Mouse (Mus musculus): Measurements from ENCODE around the gene Fndc1.

Gene Fndc1

DNA sequence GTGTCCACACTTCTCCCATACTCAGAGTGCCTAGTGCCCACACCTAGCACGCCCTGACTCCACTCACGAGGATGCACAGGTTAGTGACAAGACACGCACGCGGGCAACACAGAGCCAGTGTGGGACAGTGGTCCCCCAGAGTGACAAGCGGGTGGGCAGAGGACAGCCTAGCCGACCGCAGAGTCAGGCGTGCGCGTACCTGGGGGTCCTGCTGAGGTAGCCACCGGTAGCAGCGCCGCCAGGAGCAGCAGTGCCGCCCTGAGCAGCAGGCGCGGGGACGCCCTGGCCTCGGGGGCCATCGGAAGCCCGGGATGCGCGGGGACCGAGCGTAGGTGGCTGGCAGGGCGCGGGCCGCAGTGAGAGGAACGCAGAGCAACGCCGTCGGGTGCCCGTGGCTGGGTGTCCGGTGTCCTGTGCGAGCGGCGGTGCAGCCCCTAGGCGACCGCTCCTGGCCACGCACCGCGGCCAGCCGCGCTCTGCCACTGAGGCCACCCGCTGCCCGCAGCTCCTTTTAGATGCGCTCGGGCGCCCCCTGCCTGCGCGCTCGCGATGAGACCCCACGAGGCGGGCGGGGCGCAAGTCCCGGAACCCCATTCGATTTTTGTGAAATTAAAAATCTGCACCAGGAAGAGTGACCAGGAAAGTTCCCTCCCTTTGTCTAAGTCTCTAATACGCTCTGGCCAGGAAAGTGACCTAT, at the start of gene Fndc1:
Gene Fndc1, minus strand, starts transcription at position 484 of the 697 bp plus-strand sequence.
- DNase-seq (ENCODE audit: low spot score): no peak

DNA sequence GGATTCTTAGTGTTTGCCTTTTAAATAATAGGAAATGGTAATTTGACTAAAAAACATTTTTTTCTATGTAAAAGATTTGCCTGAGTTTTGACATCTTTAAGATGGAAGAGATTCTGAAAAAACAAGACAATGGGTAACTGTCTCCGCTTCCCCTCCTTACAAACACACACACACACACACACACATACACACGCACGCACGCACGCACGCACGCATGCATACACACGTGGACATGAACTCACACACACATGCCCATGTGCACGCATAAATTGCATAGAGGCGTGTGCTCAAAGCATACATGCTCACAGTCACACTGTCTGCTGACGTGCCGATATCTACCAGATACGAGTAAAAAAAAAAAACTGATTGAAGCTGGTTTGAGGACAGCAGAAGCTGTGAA, 49.4 kb upstream of the Fndc1 start:
- DNase-seq (ENCODE audit: low spot score): no peak

DNA sequence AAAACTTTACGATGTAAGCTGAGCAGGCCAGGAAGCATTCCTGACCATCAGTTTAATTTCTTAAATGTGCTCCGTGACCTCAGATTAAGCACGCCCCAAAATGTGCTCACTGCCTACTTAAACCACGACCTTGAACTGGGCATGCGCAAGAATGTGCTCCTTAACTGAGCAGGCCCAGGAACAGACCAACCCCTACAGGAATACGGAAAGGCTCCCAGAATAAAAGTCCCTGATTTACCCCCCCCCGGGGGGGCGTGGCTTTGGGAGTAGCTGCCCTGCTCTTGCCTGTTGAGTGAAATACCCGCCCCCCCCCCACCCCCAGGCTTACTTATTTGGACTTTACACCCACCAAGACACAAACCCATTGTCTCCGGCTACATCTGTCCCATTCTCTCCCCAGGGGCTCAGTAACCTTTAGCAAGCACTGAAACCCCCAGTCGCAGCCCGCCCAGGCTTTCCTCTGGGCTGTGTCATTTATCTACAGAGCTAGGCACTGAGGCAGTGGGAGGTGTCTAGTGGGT, 48.9 kb upstream of the Fndc1 start:
- no peak for DNase-seq (ENCODE audit: low spot score)

DNA sequence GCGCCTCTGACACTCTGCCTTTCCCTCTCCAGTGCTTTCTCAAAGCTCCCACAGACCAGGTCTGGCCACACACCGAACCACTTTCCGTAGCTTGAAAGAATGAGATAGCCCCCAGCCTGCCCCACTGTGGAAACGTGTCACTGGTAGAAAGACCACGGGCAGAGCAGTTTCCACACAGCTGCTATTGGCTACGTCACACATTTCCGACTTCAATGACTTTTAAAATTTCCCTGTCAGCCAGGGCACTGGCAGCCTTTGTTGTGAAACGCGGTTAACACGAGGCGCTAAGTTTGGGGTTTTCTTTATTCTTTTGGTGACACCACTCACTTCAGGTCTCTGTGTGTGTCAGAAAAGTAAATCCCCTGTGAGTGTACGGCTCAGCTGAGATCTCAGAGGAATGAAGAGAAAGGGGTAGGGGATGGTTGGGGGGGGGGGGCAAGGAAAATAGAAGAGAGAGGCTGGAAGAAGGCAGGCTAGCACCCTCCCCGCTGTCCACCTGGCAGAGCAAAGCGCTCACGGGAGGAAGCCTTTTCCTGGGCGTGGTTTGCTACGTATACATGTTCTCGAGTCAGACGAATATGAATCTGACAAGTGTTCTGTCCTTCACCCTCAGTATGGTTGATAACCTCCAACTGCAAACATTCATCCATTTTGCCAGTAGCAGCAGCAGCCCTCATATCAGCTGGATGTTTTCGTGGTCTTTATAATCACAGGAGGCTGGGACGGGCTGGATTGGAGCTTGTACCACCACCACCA, 47.9 kb upstream of the Fndc1 start:
- DNase-seq (ENCODE audit: low spot score): no peak

DNA sequence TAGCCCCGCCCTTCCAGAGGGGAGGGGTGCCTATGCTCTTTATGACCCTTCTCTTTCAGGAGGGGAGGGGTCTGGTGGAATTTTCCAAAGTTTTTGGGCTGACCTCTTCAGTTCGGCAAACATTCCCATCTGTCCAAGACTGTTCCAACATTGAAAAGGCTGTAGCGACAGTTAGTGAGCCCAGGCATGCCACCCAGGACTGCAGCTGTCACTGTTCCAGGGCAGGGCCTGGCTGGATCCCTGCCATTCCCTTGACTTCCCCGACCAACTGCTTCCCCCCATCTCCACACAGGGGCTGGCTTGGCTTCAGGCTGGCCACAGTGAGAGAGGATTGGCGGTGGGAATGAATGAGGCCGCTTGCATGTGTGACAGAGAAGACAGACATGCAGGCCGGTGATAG, 46.3 kb upstream of the Fndc1 start:
- DNase-seq (ENCODE audit: low spot score): no peak

DNA sequence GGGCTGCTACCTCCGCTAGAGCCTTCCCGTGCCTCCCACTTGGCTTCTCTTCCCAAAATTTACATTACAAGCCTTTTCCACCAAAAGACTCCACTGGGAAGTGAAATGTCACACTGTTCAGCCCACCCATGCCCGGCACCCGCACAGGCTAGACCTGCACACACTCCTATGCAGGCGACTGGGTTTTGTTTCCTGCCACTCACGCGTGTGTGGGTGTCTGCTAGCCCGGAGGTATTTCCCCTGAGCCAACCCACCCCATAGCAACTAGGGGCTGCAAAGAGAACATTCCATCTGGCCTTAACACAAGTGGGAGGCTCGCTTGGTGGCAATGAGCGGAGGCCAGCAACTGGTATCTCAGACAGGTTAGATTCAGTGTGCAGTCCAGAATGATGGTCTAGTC, 44.7 kb upstream of the Fndc1 start:
- no peak for DNase-seq (ENCODE audit: low spot score)

DNA sequence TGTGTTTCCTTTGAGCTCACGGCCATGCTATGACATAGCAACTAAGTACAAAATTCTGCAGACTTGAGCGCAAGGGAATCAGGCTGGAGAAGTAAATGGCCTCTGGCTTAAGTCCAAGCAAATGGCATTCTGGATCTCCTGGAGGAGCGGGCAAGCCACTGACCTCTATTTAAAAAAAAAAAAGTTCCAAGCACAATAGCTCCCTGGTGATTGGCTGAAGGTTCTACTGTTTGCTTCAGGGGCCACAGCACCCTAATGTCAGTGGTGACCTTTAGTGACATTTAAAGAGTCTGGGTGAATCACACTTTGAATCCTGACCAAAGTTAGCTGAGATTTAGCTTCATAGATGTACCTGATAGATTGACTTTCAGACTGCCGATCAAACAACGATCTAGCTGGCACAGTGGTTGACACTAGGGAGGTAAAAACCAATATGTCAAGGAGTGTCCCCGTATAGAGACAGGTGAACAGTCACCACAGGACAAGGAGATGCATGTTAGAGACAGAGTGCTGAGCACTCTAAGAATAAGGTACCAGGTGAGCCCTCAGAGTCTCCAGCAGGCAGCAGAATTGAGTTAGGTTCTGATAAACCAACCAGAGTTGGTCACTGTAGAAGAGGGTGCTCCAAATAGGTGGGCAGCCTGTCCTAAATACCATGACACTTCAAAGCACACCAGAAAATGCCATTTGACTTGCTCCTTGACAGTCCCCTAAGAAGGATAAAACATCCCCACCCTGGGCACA, 43.9 kb upstream of the Fndc1 start:
- DNase-seq (ENCODE audit: low spot score): no peak

DNA sequence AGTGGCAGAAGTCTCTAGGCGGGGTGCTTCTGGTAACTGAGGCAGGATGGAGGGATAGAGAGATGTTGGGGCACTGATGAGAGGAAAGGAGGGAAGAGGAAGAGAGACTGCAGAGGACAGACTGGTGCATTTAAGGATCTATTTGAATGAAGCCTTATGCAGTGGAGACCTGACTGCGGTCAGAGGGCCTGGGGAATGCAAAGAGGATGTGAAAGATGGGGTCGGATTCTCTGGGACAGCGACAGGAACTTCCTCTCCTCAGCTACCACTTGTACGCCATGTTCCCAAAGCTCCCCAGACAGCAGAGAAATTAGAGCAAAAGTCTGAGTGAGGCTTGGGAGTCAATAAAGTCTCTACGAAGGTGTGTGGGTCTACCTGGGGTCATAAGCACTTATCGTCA, 42.0 kb upstream of the Fndc1 start:
- no peak for DNase-seq (ENCODE audit: low spot score)

DNA sequence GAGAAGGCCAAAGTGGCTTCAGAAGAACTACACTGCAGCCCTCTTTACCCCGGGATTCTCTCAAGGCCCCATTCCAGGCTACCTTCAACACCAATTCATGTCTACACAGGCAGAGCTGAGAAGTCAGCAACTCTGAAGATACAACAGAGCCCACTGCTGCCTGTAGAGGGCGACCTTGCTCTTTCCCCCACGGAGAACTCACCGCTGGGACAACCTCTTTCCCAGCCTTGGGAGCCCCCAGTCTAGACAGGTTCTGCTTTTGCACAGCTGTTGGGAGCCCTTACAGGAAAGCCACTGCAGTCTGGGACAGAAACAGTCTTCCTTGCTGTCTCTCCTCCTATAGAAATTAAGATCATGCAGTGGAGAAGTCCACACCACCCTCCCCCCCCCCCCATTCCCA, 41.5 kb upstream of the Fndc1 start:
- DNase-seq (ENCODE audit: low spot score): peak; percentile 52

DNA sequence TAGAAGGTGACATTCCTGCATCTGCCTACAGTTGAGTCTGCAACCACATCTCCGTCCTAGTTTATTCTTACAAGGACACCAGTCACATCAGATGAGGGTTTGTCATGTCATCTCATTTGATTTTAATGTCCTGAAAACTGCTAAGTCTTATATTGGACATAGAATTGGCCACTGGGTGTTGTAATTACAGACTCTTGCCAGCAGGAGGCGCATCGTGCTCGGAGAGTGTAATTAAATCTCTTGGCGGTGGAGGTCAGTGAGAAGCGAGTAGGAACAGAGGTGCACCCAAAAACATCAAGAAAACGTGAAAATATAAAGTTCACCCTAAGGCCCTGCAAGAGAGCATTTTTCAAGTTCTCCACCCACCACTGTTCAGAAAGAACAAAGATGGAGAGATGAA, 37.6 kb upstream of the Fndc1 start:
- no peak for DNase-seq (ENCODE audit: low spot score)

DNA sequence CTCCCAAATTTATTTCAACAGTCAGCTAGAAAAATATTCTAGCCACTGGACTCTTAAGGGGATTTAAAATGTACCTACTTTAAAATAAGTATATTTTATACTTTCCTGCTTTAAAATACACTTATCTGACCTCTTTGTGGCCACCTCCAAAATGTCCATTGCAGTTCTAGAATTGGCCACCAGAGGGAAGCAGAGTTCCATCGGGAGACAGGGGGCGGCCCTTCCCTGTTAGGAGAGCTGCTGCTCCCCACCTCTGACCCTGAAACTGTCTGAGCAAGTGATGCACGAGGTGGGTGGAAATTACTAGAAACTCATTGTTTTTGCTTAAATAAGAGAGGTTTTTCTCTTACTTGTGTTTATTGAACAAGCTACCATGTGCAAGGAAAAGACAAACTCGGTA, 36.6 kb upstream of the Fndc1 start:
- peak; percentile 77 for DNase-seq (ENCODE audit: low spot score)

DNA sequence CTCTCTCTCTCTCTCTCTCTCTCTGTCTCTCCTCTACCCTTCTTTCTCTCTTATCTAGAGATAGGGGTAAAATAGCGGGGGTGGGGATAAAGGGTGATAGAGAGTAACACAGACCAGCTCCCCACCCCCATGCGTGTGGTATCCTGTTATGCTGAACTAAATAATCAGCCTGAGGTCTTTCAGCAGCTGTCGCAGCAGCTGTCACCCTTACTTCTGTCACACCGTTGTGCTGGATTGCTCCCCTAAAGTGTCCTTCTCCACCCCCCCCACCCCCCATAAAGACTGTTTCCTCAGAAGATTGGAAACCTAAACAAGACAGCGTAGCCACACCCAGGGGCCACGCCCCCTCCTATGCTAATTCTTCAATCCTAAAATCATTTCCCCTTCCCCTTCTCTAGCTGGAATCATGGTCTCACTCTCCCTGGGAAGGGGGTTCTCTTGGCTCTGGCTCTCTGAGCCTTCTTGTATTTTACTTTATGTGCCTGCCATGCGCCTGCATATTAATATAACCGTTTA, 33.8 kb upstream of the Fndc1 start:
- no peak for DNase-seq (ENCODE audit: low spot score)

DNA sequence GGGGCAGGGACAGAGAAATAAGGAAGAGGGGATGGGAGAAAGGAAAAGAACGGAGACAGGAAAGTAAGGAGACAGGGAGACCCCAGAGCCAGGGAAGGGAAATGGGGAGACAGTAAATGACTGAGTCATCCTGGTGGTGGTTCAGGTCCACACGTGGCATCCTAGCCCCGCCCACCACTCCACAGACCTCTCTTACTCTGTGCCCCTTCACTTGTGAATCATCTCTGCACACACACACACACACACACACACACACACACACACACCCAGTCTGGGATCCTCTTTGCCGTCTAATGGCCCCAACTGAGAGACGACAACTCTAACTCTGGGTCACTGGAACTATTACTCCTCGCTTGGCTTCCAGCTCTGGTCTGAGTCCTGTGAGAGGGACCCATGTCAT, 30.6 kb upstream of the Fndc1 start:
- DNase-seq (ENCODE audit: low spot score): no peak

DNA sequence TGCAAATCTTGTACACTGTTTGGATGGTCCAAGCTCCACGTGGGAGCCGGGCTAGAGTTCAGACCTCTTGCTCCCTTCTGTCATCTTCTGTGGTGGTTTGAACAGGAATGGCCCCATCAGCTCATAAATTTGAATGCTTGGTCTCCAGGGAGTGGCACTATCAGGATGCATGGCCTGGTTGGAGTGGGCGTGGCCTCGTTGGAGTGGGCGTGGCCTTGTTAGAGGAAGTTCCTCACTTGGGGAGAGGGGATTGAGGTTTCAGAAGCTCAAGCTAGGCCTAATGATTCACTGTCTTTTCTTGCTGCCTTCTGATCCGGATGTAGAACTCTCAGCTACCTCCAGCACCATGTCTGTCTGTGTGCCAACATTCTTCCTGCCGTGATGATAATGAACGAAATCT, 28.7 kb upstream of the Fndc1 start:
- no peak for DNase-seq (ENCODE audit: low spot score)

DNA sequence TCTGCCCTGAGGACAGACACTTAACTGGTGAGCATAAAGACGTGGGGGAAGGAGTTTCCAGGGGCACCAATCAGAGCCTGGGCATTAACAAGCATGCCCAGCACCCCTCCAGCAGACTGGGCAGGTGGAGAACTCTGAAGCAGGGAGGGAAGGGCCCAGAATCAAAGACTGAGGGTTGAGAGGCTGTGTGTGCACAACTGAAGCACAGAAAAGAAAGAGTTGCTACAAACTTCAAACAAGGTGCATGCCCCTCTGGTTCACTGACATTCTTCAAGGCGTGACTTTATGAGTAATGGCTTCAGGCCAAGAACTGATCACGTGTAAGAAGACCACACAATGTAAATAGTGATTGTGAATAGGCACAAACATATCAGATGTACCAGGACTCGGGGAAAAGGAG, 24.9 kb upstream of the Fndc1 start:
- no peak for DNase-seq (ENCODE audit: low spot score)

DNA sequence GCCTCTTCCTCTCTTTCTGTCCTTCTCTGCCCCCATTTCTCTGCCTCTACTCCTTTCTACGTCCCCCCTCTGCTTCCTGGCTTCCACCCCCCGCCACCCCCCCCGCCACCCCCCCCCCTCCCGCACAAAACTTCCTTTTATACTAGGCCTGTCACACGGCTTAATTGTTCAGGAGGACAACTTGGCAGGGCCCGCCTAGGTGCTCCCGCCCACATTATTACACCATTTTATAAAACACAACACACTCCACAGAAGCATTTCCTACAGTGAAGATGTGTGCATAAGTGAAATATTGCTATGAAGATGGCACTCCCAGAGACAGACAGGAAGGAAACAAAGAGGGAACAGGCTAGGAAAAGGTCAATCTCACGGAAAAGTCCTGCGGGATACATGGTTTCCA, 24.4 kb upstream of the Fndc1 start:
- no peak for DNase-seq (ENCODE audit: low spot score)

DNA sequence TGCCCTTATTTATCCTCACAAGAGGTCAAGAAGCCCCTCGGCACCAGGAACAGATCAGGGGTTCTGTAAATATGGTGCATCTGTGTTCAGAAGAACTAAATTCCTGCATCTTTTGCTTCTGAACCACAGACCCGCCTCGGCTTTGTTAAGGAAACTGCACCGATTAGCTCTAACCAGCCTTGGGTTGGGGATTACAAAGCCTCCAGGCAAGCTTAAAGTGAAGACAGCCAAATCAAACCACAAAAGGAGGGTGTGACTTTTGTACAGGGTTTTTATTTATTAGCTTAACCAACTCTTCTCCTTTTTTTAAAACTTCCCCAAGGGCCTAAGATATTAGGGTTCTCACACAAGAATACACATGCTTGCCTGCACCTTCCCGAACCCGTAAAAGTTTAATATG, 23.1 kb upstream of the Fndc1 start:
- no peak for DNase-seq (ENCODE audit: low spot score)

DNA sequence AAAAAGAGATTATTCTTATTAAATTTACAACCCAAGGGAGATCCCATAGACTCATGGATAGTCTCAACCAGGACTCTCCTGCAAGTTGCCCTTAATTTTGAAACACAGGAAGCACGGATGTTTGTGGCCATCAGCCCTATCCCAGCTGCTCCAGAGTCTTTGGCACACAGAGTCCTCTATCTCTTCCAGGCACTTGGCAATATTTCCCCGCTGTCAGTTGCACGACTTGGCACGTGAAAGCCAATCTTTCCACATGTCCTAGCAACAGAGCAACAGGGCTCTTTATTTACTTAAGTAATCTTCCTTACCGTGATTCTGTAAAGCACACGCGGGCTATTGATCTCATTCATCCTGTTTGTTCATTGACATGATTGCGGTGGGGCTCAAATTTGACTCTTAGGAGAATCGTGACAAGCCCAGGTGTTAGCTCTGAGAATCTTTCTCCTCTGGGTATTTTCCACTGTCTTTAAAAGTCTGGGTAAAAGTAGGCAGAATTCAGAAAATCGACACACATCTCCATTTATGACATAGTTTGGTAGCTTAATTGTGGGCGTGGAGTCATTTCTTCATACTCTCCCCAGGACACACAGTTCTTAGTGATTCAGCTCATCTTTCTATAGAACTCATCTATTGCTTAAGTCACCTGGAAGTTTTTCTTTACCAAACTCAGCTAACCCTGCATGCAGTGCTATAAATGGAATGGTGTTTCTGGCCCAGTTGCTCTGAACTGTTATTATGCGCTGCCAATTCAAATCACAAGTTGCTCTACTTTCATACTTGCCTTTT, 13.6 kb upstream of the Fndc1 start:
- DNase-seq (ENCODE audit: low spot score): no peak

DNA sequence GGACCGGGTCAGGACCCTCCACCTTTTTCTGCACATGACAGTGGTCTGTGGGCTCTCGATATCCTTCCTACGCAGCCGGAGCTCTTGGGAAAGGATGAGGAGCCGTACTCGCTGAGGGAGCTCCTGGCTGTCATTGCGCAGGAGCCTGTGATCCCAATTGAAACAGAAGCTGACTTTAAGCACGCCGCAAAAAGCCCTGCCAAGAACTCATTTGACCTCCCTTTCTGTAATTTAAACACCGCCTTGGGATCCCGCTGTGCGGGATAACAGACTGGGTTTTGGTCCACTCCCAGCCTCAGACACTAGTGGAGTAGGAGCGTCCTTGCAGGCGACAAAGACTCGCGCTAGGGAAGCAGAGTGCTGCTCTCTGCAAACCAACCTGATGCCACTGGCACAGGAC, 484 bp upstream of the Fndc1 start:
- no peak for DNase-seq (ENCODE audit: low spot score)

DNA sequence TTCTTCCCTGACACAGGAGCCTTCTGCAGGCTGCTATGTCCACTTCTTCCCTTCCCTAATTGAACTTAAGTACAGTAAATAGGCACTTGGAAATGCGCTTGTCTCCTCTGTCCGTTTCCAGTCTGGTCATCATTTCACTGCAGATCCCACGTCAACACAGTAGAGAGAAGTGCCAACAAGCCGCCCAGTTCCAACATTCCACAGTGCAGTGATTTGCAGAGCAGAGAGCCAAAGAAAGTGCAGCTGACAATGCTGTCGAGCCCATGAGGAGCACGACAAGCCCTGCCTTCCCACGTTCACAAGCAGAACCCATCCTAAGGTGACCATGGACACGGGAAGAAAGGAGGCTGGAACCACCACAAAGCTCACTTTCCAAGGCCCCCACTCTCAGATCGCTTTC, 1.7 kb downstream of the Fndc1 start:
- DNase-seq (ENCODE audit: low spot score): no peak

DNA sequence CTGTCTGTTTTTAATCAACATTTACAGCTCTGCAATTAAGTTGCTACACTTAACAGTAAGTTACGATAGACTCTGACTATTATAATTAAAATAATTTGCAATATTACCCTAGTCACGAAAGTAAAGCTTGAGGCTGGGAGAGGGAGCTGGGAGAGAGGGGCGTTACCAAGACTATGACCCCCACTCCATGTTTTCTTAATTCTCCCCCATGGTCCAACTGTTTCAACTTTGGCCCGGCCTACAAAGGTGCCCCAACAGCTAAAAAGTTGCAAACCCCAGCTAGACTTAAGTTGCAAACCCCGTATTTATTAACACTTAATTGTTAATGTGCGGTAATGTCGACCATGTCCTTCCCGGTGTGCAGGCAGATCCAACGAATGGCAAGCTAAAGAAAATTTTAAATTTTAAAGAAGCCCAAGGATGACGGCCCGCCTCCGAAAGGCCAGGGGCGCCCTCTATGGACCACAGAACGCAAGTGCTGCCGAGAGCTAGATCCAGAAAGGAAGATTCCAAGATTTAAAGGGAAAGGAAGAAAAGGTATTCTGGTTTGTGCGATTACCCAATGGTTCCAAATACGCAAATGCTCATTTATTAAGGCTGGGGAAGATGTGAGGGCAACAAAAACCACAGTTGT, 5.4 kb downstream of the Fndc1 start:
- no peak for DNase-seq (ENCODE audit: low spot score)
